Mouse (Mus musculus): ENCODE data around the gene Csrnp1.

GRCm38 (mm10) chr9:120016956-120017355 is 32.5 kb upstream of the Csrnp1 start:
- TF ChIP-seq USF1 (IDR thresholded peaks at IDR 0.05; ENCODE audit: low read depth) (no peak), POLR2AphosphoS2 (IDR thresholded peaks at IDR 0.05; ENCODE audit: insufficient read length, low read depth) (no peak), POLR2A (IDR thresholded peaks at IDR 0.05; ENCODE audit: insufficient read length, low read depth) (no peak), E2F4 (IDR thresholded peaks at IDR 0.05; ENCODE audit: insufficient read depth) (no peak), MAX (IDR thresholded peaks at IDR 0.05; ENCODE audit: low read depth) (no peak), MYOD1 (IDR thresholded peaks at IDR 0.05; ENCODE audit: control insufficient read depth in 1 of 3, insufficient read length in 2 of 3, low read depth in 2 of 3) (no peak), SRF (IDR thresholded peaks at IDR 0.05; ENCODE audit: control insufficient read depth, insufficient read length, low read depth) (no peak), MYOG (IDR thresholded peaks at IDR 0.05; ENCODE audit: control insufficient read depth in 1 of 3, insufficient read depth in 1 of 3, insufficient read length in 2 of 3, low read depth in 2 of 3) (peak in 1 of 3 experiments; percentile 29), TCF12 (IDR thresholded peaks at IDR 0.05; ENCODE audit: insufficient read depth, poor library complexity, severe bottlenecking) (no peak), CEBPB (IDR thresholded peaks at IDR 0.05; ENCODE audit: insufficient read depth, poor library complexity, severe bottlenecking) (no peak), TCF3 (IDR thresholded peaks at IDR 0.05; ENCODE audit: insufficient read length, low read depth) (no peak), REST (IDR thresholded peaks at IDR 0.05; ENCODE audit: insufficient read depth, insufficient read length) (no peak)
